Mouse (Mus musculus): ENCODE measurements at regions not wholly inside any gene's neighbourhood (a gene's known extent, or its start where the extent isn't known, plus 50 kb on each side); places are given as distances from the start of the nearest gene placed in this dataset.

DNA sequence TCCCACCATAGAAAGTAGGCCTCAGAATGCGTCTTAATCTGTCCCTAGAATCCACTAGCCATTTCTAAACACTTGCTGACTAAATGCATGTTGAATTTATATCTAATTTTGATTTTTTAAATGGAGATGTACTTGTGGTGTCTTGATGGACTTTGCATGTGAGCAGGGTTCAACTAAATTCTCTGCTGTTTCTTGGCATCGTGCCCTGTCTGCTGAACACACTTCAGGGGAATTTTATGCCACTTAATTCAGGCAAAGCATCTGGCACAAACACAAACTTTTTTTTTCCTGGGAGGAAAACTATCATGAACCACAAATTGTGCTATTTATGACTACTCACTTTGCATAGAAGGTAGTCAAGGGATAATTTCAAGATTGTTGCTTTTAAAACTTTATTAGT, 87.7 kb downstream of the Stc2 start:
- CTCF ChIA-PET: no interaction called here
- POLR2A ChIA-PET: no interaction called here

DNA sequence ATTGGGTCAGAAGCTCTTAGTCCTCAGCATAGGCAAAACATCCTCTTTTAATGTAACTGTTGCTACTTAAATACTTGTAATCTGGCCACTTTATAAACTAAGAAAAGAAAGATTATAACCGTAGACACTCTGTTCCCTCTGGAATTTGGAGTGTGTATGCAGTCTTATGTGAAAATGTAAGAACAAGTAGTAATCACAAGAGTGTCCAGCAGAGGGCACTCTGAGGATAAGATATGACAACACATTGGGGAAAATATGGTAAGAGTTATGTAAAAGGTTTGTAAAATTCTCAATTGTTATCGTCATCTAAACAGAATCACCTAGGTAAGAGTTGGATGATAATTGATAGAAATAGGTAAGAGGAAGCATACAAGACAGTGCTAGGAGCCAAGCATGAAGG, 66.2 kb upstream of the Gm17332 start:
- CTCF ChIA-PET: interaction anchor here in 2 of 4 experiments (0.6 to 3.0 kb wide), 5 partner anchors 125 to 390 kb away, joined by 3 to 14 read pairs (median 9); no protein-coding TSS in a partner anchor
- POLR2A ChIA-PET: interaction anchor here in 1 of 4 experiments (0.7 kb wide), 1 partner anchor 498 kb away, joined by 3 read pairs; no protein-coding TSS in a partner anchor

Data from embryonic stem cell, embryonic (primary cell).